Mouse (Mus musculus) C2C12 (cell line): ENCODE measurements at regions not wholly inside any gene's neighbourhood (a gene's known extent, or its start where the extent isn't known, plus 50 kb on each side); places are given as distances from the start of the nearest gene placed in this dataset.

Experiments
- CEBPB ChIP-seq: IDR thresholded peaks from one replicate; pipeline ENCODE4 v1.6.1; 2011; ENCODE audit warnings: low read depth, mild to moderate bottlenecking, control low read depth, moderate library complexity
- CTCF ChIP-seq: IDR thresholded peaks from one replicate; pipeline ENCODE4 v1.5.1; 2011; ENCODE audit not compliant: control insufficient read depth, insufficient read depth, insufficient read length
- FOSL1 ChIP-seq: IDR thresholded peaks from one replicate; pipeline ENCODE4 v1.8.0; 2011; ENCODE audit warnings: mild to moderate bottlenecking, low read length; ENCODE audit not compliant: poor library complexity, insufficient read depth, severe bottlenecking
- MAX ChIP-seq: IDR thresholded peaks from one replicate; pipeline ENCODE4 v1.6.1; 2011; ENCODE audit warnings: mild to moderate bottlenecking, control low read depth
- MYOD1 ChIP-seq: IDR thresholded peaks from one replicate; pipeline ENCODE4 v1.6.1; 2011; ENCODE audit warnings: low read depth; ENCODE audit not compliant: control insufficient read depth, insufficient read length
- MYOG ChIP-seq: IDR thresholded peaks from one replicate; pipeline ENCODE4 v1.6.1; 2011; ENCODE audit not compliant: control insufficient read depth, insufficient read length; ENCODE audit errors: extremely low read depth
- USF1 ChIP-seq: IDR thresholded peaks from one replicate; pipeline ENCODE4 v1.6.1; 2011; ENCODE audit warnings: low read depth, mild to moderate bottlenecking, control low read depth, moderate library complexity

GRCm38 (mm10) chr5:82715705-82716104, 639.3 kb downstream of the Tecrl start:
- TF ChIP-seq MYOD1 (no peak), CTCF (no peak), MAX (no peak), CEBPB (no peak), USF1 (no peak), MYOG (no peak), FOSL1 (no peak)
